Comparison of ENCODE assay signal across 10 mouse cellular contexts in the genomic region with DNA sequence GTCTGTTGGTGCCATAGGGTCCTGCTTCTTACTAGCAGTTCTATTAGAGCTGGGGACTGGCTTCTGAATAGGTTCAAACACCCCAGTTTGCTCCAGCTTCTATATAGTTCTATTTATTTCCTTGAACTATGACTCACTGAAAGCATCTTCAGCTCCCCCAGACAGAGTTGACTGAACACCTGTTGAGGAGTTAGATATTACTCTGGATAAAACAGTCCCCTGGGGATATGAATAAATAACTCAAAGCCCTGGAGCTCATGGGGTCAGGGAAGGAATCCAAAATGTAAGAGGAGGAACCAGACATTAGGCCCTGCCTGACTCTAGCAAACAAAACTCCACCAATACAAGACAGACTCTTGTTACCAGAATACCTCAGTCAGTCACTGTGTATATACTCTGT.
"Had no signal": no experiment of that assay in that cellular context is flagged by ENCODE, and none has a peak within 500 bp of the region (broad histone marks: within the 10 kb centered on the region; RNA-seq: fewer than 3 reads in every experiment).

No protein-coding gene starts in this region.

- ATAC-seq: midbrain, embryonic 16.5 days had no signal

- H3K36me3 ChIP-seq: kidney, embryonic 15.5 days; limb, embryonic 13.5 days; midbrain, embryonic 12.5 days had no signal

- H3K4me3 ChIP-seq: kidney, embryonic 15.5 days; limb, embryonic 13.5 days; midbrain, embryonic 12.5 days had no signal

- DNase-seq: left cerebral cortex, postnatal 4 days; lung, adult 18-20 months; right cerebral cortex, postnatal 14 days; thymus, adult 2 months; thymus, postnatal 25 days had no signal

- H3K9me3 ChIP-seq: kidney, embryonic 15.5 days had no signal

- H3K27me3 ChIP-seq: kidney, embryonic 15.5 days; limb, embryonic 13.5 days; midbrain, embryonic 12.5 days had no signal

- H3K9ac ChIP-seq: kidney, embryonic 15.5 days; limb, embryonic 13.5 days; liver, embryonic 14.5 days; midbrain, embryonic 12.5 days had no signal

- H3K27ac ChIP-seq: kidney, embryonic 15.5 days; limb, embryonic 13.5 days; liver, embryonic 14.5 days; midbrain, embryonic 12.5 days had no signal

- H3K4me2 ChIP-seq: kidney, embryonic 15.5 days; limb, embryonic 13.5 days; midbrain, embryonic 12.5 days had no signal

- H3K4me1 ChIP-seq: kidney, embryonic 15.5 days; limb, embryonic 13.5 days; midbrain, embryonic 12.5 days had no signal
